Mouse (Mus musculus): ENCODE measurements around the gene Map2.

DNA sequence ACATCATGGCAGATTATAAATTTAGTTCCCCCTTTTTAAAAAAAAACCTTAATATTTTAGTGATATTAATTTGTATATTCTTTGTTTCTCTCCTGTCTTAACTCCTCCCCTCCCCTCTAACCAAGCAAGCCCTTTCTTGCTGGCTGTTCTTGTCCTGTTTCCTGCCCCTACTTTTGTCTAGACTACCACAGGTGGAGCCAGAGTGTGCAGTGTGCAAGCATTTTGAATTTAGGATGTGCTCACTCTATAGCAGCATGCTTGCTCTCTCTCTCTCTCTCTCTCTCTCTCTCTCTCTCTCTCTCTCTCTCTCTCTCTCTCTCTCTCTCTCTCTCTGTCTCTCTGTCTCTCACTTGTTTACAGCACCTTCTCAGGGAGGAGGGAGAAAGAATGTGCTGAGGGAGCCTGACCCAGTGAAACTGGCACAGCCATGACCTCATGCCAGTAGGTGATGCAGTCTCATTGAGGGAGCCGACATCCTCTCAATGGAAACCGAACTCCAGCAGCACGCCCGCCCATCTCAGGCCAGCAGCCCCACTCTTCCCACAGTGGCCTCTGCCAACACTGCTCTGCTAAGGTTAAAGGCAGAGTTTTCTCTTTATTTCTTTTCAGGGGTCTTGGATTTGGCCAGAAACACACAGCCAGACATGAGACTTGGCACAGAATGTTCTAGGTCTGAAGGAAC, 2.6 kb downstream of the Map2 start:
- TF ChIP-seq GATA1 (IDR thresholded peaks at IDR 0.05; ENCODE audit: low read length) (no peak), TAL1 (IDR thresholded peaks at IDR 0.05; ENCODE audit: low read length) (no peak)

All from erythroblast, embryonic 14.5 days (primary cell).